Mouse (Mus musculus) cerebellum, adult 18-20 months (tissue): ENCODE results near the gene Rnf145.

Experiments
- DNase-seq, 2 experiments: peaks; one replicate each; pipeline ENCODE4 v3.0.0; 2021

Rnf145 gene

DNA sequence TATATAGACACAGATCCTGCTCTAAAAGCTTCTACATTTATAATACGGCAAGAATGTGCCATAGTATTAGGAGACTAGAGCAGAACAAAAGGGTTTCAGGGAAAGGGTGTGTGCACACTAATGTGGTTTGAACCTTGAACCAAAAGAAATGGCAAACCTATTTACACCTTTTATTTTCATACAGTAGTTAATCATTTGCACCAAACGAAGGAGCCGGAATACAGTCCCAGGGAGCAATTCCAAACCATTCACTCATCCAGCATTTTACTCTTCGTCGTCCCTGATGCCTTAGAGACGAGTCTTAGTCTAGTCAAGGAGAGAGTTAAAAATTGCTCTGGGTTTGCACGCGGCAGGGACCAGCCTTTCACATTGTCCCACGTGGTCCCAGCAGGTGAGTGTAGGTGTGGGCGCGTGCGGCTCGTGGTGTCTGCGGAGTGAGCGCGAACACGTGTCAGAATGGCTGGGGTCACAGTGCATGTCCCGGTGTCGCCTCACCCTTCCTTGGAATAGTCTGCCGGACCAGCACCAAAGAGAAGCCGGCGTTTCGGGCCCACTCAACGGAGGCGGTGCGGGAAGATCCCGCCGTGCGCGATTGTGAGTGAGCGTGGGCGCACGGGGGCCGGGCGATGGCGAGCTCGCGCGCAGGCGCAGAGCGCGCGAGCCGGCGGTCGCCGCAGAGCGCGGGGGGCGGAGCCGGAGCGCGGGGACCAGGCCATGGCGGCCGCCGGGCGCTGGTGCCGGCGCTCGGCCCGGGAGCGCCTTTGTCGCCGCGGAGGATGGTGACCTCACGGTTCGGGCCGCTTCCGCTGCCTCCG, at the start of gene Rnf145:
Rnf145 (plus strand) TSS at position 684 of the 815 bp plus-strand sequence.
- peak; percentile 71 to 92 for DNase-seq

DNA sequence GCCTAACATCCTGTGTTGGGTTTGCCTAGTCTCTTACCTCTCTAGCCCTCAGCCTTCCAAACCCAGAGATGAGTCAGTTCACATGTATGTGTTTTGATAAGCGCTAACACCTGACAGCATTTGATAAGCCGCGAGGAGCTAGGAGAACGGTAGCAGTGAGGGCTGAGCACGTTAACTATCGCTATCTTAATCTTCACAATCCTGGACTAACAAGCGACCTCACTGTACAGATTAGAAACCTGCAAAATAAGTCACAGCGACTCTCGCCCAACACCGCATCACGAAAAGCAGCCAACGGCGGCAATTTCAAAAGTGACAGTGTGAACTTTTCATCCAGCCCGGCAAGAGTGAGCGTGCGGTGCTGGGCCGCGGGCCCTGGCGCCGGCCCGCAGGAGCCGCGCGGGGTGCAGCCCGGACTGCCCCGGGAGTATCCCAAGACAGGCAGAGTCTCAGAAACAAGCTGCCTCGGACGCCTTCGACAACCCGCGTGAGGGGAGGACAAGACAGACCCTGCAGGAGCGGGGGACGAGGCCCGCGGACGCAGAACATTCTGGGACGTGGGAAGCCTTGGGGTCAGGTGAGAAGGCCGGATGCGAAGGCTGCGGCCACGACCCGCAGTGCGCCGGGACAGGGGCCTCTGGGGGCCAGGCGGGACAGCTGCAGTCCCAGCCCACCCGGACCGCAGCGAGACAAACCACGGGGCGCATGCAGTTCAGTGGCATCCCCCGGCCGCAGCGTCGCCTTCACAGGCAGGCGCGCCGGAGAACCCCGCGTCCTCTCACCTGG, 48.9 kb upstream of the Rnf145 start:
- no peak for DNase-seq

DNA sequence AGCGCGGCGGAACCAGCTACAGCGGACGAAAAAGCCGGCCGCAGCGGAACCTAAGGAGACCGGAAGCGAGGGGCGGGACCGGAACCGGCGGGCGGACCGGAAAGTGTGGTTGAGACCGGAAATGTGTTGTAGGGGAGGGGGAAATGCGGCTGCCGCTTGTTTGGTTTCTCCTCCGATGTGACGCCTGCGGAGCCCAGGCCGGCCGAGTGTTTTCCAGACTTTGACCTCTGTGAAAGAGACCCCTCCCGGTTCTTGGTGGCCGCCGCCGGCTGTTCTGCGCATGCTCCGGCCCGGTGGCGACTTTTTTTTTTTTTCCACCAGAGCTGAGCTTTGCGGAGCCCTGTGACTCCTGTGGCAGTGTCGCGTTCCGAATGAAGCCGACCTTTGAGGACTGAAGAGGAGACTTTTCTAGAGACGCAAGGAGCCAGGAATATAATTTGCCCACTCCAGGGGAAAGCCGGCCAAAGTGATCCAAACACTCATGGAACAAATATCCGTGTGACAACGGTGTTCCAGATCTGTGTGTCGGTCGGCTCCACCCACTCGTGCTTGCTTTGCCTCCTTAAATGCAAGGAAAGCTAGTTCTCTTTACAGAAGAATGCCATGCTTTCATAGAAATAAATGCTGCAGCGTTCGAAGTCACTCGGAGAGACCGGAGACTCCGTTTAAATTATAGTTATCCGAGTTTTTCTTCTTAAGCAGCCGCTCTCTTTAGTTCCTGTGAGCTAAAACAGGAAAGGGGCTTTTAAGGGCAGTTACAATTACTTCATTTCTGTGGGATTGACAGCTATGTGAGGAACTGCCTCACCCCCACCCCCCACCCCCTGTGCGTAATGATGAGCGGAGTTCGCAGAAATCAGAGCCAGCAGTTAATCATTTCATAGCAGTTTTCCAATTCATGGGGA, 48.1 kb upstream of the Rnf145 start, which contains the start of gene Ublcp1:
Ublcp1 (minus strand) TSS at position 67 of the 905 bp plus-strand sequence.
- peak; percentile 93 for DNase-seq

DNA sequence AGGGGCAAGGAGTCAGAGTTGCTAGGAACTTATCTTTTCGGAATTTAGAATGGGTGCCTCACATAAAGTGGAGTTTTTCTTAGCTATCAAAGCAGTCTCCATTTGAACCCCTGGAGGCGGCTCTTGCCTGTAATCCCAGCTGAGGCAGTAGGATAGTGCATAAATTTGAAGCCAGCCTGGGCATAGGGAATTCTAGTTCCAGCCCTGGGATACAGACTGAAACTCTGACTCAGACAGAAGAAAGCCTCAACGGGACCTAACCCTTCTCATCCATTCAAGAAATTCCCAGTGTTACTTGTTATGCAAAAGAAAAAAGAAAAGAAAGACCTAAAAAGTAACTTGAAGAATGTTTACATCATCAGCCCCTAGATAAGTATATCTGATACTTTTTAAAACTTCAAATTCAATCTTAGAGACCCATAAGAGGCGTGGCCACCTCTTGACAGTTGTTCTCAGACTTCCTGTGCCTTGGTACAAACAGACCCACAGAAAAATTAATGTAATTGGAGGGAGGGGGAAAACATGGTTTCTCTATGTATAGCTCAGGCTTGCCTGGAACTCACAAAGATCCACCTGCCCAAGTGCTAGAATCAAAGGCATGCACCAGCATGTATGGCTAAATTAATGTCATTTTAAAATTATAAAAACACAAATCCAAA, 47.3 kb upstream of the Rnf145 start:
- peak; percentile 4 to 17 for DNase-seq

DNA sequence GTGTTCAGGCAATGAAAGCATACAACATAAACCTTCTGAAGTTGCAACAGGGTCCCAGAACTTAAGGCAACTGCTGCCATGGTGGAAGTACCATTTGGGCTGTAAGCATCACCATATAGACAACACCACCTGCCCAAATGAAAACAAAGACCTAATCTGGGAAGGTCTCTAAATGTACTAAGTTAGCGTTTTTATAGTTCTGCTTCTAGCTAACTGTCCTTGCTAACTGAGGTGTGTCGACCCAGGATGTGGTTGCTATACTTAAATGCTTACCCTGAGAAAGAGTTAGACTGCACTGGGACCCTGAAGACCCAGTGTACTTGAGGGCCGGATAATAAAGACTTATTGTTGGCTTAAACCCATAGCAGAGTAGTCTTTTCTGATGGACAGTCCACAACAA, 43.3 kb upstream of the Rnf145 start:
- no peak for DNase-seq

DNA sequence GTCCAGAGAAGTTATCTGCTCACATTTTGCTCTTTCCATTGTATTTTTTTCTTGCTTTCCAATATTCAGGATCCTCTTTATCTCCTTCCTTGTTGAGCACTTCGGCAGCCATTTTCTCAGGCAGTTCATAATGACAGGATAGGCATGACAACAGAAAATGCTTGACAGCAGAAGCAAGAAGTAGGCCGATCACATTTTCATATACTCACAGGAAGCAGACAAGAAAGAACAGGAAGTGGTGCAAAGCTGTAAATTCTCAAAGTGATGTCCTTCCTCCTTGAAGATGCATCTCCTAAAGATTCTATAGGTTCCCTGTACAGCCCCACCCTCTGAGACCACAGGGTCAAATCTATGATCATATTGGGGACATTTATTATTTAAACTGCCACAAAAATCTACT, 42.3 kb upstream of the Rnf145 start:
- DNase-seq = no peak

- DNase-seq = no peak
These were observed 40.4 kb upstream of the Rnf145 start for GRCm38 (mm10) chr11:44478382-44478781.

DNA sequence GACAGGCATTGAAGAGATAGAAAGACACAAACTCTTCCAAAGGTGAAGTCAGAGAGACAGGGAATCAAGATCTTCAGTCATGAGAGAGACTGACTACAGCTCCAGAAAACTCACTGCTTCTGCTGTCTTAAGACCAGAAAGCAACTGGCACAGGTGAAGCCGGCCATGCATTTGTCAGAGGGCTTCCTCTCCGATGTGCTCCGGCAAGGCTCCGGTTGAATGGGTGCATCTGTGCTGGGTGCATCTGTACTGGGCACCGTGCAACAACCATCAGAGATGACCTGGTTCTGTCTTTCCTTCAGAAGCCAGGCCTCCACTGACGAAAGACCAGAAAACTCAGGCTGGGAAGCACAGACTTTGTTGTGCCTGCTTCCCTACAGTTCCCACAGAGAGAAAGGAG, 38.5 kb upstream of the Rnf145 start:
- no peak for DNase-seq

DNA sequence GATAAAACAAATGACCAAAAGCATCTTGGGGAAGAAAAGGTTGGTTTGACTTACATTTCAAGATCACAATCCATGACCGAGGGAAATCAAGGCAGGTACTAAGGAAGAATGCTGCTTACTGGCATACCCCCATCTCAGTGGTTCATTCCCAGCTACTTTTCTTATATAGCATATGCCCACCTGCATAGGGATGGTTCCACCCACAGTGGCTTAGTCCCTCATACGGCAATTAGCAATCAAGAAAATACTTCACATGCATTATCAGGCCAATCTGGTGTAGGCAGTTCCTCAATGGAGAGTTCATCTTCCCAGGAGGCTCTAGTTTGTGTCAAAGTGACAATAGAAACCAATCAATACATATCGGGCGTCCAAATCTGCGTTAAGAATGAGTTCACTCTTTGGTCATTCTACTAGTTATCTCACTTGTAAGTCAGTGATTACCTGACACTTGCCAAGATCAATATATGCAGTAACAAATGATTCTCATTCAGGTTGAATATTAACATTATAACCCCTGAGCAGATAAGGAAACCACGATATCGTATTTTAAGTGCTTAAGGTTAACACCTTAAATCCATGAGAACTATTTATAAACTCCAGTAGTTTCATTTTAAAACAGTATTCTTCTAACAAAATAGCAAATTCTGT, 33.6 kb upstream of the Rnf145 start:
- no peak for DNase-seq

GRCm38 (mm10) chr11:44489117-44489516, 29.6 kb upstream of the Rnf145 start:
- DNase-seq = no peak

DNA sequence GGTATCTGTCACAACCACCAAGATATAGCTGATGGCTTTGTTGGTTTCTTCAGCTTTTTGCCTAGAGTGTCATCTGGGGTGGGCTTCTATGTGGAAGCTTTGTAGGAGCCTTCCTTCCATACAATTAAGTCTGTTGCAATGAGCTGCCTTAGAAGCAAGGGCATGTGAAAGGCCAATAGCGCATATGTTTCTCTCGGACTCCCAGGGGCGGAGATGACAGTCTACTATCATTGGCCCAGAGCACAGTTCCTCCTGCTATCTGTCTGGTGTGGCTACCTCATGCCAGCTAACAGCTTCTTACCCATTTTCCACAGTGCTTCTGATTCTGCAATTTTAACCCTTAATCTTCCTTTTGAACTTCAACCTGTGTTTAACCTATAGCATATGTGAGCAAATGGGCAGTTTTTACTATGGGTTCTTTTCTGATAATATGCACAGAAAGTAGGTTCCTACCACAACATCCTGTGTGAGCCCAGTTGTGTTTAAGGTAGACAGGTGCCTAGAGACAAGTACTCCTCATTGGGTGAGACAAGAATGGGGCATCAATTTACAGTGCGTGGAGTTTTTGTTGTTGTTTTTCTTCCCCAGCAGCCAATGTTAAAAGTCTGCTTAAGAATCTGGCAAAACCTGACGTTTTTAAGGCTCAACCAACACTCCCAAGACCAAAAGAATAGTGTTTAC, 24.0 kb upstream of the Rnf145 start:
- no peak for DNase-seq

- no peak for DNase-seq
These were observed 22.5 kb upstream of the Rnf145 start for GRCm38 (mm10) chr11:44496217-44496616.

DNA sequence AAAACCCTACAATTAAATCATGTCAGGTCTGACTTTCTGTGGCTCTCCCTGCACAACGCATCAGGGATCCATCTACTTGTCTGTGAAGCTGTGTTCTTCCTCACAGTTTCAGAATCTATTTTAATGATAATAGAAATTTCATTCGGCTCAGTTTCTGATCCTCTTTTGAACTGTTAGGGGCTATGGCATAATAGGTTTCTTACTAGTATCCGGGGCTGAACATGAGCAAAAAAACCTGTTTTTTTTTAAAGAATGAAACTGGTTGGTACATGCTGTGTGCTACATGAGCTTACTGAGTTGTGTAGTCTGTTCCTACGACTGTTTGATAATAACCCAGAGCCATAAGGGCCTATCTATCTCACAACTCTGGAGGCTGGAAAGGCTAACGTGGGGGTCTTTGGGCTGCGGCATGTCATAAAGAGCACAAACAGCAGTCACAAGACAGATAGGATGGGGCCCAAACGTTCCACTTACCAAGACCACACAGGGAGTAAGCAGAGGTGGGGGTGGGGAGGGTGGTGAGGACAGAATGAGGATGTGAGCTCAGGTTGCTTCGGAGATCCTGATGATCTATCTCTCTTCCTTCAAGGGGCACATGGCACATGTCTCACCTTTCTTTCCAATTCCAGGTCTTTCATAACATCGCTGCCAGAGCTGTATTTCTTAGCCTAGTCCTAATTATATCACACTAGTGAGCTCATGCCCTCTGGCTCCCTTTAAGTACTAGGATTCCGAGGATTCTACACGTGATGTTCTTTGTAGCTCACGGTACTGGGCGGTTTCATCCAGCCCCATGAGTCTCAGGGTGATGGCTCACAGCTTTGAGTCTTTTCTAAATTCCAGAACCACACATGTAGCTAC, 20.1 kb upstream of the Rnf145 start:
- no peak for DNase-seq

GRCm38 (mm10) chr11:44500966-44501365, 17.8 kb upstream of the Rnf145 start:
- DNase-seq = no peak

DNA sequence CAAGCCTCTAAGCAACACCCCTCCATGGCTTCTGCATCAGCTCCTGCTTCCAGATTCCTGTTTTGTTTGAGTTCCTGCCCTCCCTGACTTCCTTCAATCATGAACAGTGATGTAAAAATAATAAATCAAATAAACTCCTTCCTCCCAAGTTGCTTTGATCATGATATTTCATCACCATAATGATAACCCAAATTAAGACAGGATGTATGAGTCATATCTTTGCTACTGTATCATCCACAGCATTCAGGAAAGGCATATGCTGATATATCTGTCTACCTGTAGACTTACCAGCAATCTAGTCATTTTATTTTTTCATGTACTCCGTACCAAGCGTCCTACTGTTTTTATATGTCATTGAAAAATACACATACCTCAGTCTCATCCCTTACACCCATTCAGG, 17.3 kb upstream of the Rnf145 start:
- DNase-seq = no peak

DNA sequence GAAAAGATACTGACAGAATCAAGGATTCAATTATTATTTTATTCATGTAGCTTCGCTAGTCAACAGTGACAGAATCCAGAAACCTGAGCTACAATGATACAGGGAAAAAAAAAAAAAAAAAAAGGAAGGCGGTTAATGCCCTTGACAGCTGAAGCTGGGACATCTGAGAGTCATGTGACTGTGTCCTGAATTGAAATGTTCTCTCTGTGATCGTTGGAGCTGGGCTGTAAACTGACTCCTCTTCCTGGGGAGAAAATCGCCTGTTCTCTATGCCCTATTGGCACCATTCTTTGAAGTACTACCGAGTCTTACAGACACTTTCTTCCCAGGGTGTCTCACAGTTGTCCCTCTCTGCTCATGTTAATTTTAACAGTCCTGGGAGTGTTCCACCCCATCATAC, 15.8 kb upstream of the Rnf145 start:
- no peak for DNase-seq

- DNase-seq = no peak
These were observed 14.6 kb upstream of the Rnf145 start for GRCm38 (mm10) chr11:44504146-44504545.

GRCm38 (mm10) chr11:44504761-44505160, 14.0 kb upstream of the Rnf145 start:
- no peak for DNase-seq

DNA sequence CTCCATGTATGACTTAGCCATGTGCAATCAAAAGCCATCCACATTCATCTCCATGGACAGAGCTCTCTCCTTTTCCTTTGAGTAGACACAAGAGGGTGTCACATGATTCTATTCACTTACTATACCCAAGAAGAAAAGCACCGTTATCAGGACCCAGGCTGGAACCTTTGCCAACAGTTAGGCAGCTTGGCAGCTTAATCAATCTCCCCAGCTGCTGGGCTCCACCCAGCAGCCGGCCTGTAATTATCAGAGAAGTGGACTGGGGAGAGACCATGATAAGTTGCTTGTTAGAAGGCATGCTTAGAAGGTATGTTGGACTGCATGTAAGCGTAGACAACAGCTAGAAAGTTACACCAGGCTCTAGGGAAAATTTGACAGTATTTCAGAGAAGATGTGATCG, 9.9 kb upstream of the Rnf145 start:
- no peak for DNase-seq

DNA sequence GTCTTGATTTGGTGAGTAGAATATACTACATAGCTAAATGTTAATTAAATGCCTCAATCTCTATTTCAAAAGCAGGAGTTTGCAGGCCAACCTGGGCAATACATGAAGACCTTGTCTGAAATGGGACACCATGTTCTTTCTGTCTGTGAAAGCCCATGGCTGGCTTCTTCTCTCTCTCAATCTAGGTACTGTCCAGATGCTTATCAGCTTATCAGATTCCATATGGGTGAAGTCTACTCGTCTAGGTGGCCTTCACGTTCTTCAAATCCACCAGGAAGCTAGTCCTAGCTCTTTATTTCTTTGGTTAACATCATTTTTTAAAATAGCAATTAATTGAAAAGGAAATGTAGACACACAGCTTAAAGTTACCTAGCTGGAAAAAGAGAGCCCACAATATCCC, 8.9 kb upstream of the Rnf145 start:
- no peak for DNase-seq
